Mouse (Mus musculus) spleen, adult 12 weeks (tissue): ENCODE measurements around the gene Hepacam.

Experiments used
- DNase-seq: peaks from one replicate; pipeline ENCODE4 v3.0.0; 2022; ENCODE audit warnings: low spot score

The Hepacam gene

DNA sequence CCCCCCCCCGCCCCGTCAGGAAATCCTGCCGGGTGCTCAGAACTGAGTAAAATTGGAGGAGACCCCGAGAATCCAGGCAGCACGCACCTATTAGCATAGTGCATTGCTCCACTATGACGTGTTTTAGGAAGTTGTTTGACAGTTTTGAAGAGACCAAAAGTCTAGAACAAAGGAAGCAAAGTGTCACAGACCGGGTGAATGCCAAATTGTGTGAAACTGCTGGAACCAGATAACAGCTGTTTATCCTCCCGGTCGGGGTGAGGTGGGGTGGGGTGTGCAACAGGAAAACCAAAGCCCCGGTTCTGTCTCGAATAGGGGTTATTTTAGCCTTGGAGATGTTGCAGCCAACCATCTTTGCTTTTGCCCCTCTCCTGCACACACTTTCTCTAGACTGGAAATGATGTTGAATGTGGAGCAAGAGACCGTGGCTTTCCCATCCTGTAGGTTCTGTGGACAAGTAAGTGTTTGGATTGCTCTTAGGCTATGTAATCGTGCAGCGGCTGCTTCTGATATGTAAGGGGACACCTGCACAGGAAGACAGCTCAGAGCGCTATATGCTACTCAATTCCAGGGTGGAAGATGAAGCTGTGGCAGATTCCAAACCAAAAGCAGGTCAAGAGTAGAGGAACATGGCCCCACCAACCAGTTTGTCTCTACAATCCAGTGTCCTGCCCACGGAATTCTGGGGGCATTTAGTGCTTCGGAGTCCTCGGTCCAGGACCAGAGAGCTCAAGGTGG lies 66.8 kb downstream of the Hepacam start:
- DNase-seq, result no peak

GRCm38 (mm10) chr9:37434932-37435331 lies 67.8 kb downstream of the Hepacam start:
- no peak for DNase-seq

- no peak for DNase-seq
Observed at GRCm38 (mm10) chr9:37435616-37436015, 68.5 kb downstream of the Hepacam start.
